Mouse (Mus musculus): ENCODE data around the gene BC107364.
"Not testable (repeated sequence)": the region's sequence is repeated elsewhere in the genome, so short reads cannot be mapped to it uniquely, and the experiment has no call there.

BC107364 gene

GRCm38 (mm10) chr3:96460568-96460870 is 8.4 kb upstream of the BC107364 start:
- in situ Hi-C loops (cut with MboI; ENCODE audit: low pct_unique_long_range_greater_than_20kb in 1 of 2, low sequenced_read_pairs in 2 of 2, unreplicated experiment in 1 of 2): not testable (repeated sequence)

GRCm38 (mm10) chr3:96459757-96460567 is 7.9 kb upstream of the BC107364 start:
- in situ Hi-C loops (cut with MboI; ENCODE audit: low pct_unique_long_range_greater_than_20kb in 1 of 2, low sequenced_read_pairs in 2 of 2, unreplicated experiment in 1 of 2): not testable (repeated sequence)

- in situ Hi-C loops (cut with MboI; ENCODE audit: low pct_unique_long_range_greater_than_20kb in 1 of 2, low sequenced_read_pairs in 2 of 2, unreplicated experiment in 1 of 2): not testable (repeated sequence)
Observed at GRCm38 (mm10) chr3:96458886-96459439, 6.9 kb upstream of the BC107364 start.

- in situ Hi-C loops (cut with MboI; ENCODE audit: low pct_unique_long_range_greater_than_20kb in 1 of 2, low sequenced_read_pairs in 2 of 2, unreplicated experiment in 1 of 2): not testable (repeated sequence)
Observed at GRCm38 (mm10) chr3:96458008-96458407, 5.9 kb upstream of the BC107364 start.

GRCm38 (mm10) chr3:96451181-96451737 is 847 bp downstream of the BC107364 start:
- in situ Hi-C loops (cut with MboI; ENCODE audit: low pct_unique_long_range_greater_than_20kb in 1 of 2, low sequenced_read_pairs in 2 of 2, unreplicated experiment in 1 of 2): not testable (repeated sequence)

GRCm38 (mm10) chr3:96450586-96450896 is 1.6 kb downstream of the BC107364 start:
- in situ Hi-C loops (cut with MboI; ENCODE audit: low pct_unique_long_range_greater_than_20kb in 1 of 2, low sequenced_read_pairs in 2 of 2, unreplicated experiment in 1 of 2): not testable (repeated sequence)

- in situ Hi-C loops (cut with MboI; ENCODE audit: low pct_unique_long_range_greater_than_20kb in 1 of 2, low sequenced_read_pairs in 2 of 2, unreplicated experiment in 1 of 2): loop anchor here in 1 of 2 experiments (25.0 kb wide), 1 partner anchor 113 kb away; no protein-coding TSS in a partner anchor
Observed at GRCm38 (mm10) chr3:96449762-96450585, 2.1 kb downstream of the BC107364 start.

- in situ Hi-C loops (cut with MboI; ENCODE audit: low pct_unique_long_range_greater_than_20kb in 1 of 2, low sequenced_read_pairs in 2 of 2, unreplicated experiment in 1 of 2): loop anchor here in 1 of 2 experiments (25.0 kb wide), 1 partner anchor 108 kb away; no protein-coding TSS in a partner anchor
Observed at GRCm38 (mm10) chr3:96445436-96445835, 6.7 kb downstream of the BC107364 start.

GRCm38 (mm10) chr3:96440578-96440977 is 11.5 kb downstream of the BC107364 start:
- in situ Hi-C loops (cut with MboI; ENCODE audit: low pct_unique_long_range_greater_than_20kb in 1 of 2, low sequenced_read_pairs in 2 of 2, unreplicated experiment in 1 of 2): loop anchor here in 1 of 2 experiments (25.0 kb wide), 1 partner anchor 103 kb away; no protein-coding TSS in a partner anchor

- in situ Hi-C loops (cut with MboI; ENCODE audit: low pct_unique_long_range_greater_than_20kb in 1 of 2, low sequenced_read_pairs in 2 of 2, unreplicated experiment in 1 of 2): loop anchor here (5.0 to 25.0 kb wide), 2 partner anchors 98 to 153 kb away; no protein-coding TSS in a partner anchor
Observed at GRCm38 (mm10) chr3:96435557-96436091, 16.5 kb downstream of the BC107364 start.

GRCm38 (mm10) chr3:96432207-96432606 is 19.9 kb downstream of the BC107364 start:
- in situ Hi-C loops (cut with MboI; ENCODE audit: low pct_unique_long_range_greater_than_20kb in 1 of 2, low sequenced_read_pairs in 2 of 2, unreplicated experiment in 1 of 2): loop anchor here in 1 of 2 experiments (25.0 kb wide), 1 partner anchor 95 kb away; no protein-coding TSS in a partner anchor

- in situ Hi-C loops (cut with MboI; ENCODE audit: low pct_unique_long_range_greater_than_20kb in 1 of 2, low sequenced_read_pairs in 2 of 2, unreplicated experiment in 1 of 2): loop anchor here in 1 of 2 experiments (25.0 kb wide), 1 partner anchor 92 kb away; no protein-coding TSS in a partner anchor
Observed at GRCm38 (mm10) chr3:96429819-96430132, 22.3 kb downstream of the BC107364 start.

- in situ Hi-C loops (cut with MboI; ENCODE audit: low pct_unique_long_range_greater_than_20kb in 1 of 2, low sequenced_read_pairs in 2 of 2, unreplicated experiment in 1 of 2): loop anchor here in 1 of 2 experiments (25.0 kb wide), 1 partner anchor 92 kb away; no protein-coding TSS in a partner anchor
Observed at GRCm38 (mm10) chr3:96428941-96429818, 22.9 kb downstream of the BC107364 start.

- in situ Hi-C loops (cut with MboI; ENCODE audit: low pct_unique_long_range_greater_than_20kb in 1 of 2, low sequenced_read_pairs in 2 of 2, unreplicated experiment in 1 of 2): loop anchor here in 1 of 2 experiments (25.0 kb wide), 1 partner anchor 91 kb away; no protein-coding TSS in a partner anchor
Observed at GRCm38 (mm10) chr3:96427761-96428462, 24.2 kb downstream of the BC107364 start.

GRCm38 (mm10) chr3:96427311-96427710 is 24.8 kb downstream of the BC107364 start:
- in situ Hi-C loops (cut with MboI; ENCODE audit: low pct_unique_long_range_greater_than_20kb in 1 of 2, low sequenced_read_pairs in 2 of 2, unreplicated experiment in 1 of 2): loop anchor here in 1 of 2 experiments (25.0 kb wide), 1 partner anchor 90 kb away; no protein-coding TSS in a partner anchor

GRCm38 (mm10) chr3:96426268-96426667 is 25.8 kb downstream of the BC107364 start:
- in situ Hi-C loops (cut with MboI; ENCODE audit: low pct_unique_long_range_greater_than_20kb in 1 of 2, low sequenced_read_pairs in 2 of 2, unreplicated experiment in 1 of 2): loop anchor here in 1 of 2 experiments (25.0 kb wide), 1 partner anchor 89 kb away; no protein-coding TSS in a partner anchor

GRCm38 (mm10) chr3:96424447-96424846 is 27.7 kb downstream of the BC107364 start:
- in situ Hi-C loops (cut with MboI; ENCODE audit: low pct_unique_long_range_greater_than_20kb in 1 of 2, low sequenced_read_pairs in 2 of 2, unreplicated experiment in 1 of 2): loop anchor here in 1 of 2 experiments (25.0 kb wide), 1 partner anchor 337 kb away; no protein-coding TSS in a partner anchor
